Mouse (Mus musculus): Measurements from ENCODE around the gene Ddx24.

DNA sequence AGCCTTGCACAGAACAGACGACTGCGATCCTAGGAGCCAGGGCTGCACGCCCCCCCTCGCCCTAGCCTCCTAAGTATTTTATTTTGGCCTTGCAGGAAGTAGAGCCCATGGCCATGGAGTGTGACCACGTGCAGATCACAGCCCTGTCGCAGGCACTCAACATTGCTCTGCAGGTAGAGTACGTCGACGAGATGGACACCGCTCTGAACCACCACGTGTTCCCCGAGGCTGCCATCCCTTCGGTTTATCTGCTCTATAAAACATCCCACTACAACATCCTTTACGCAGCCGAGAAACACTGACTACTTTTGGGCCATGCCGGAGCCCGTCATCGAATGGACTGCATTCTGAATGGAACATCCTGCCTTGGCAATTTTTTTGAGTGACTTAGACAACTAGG lies 21.5 kb downstream of the Ddx24 start:
- no peak for TF ChIP-seq CTCF (conservative IDR thresholded peaks at IDR 0.05 in 1 of 2, IDR thresholded peaks at IDR 0.05 in 1 of 2; ENCODE audit: low read depth in 2 of 2, low read length in 2 of 2)
- TF ChIP-seq JUN (IDR thresholded peaks at IDR 0.05; ENCODE audit: insufficient read depth, low read depth, low read length), result no peak
- no peak for TF ChIP-seq RCOR1 (conservative IDR thresholded peaks at IDR 0.05; ENCODE audit: low read depth, low read length)
- TF ChIP-seq MXI1 (IDR thresholded peaks at IDR 0.05; ENCODE audit: low read depth, low read length), result no peak
- 0 out of 2 replicates have a peak, but pooled peaks have one; percentile 5 for TF ChIP-seq POLR2A (IDR thresholded peaks at IDR 0.05; ENCODE audit: low read depth, low read length)
- TF ChIP-seq UBTF (IDR thresholded peaks at IDR 0.05; ENCODE audit: low read depth, low read length), result no peak
- no peak for TF ChIP-seq JUND (conservative IDR thresholded peaks at IDR 0.05; ENCODE audit: low read depth, low read length)
- no peak for TF ChIP-seq BHLHE40 (IDR thresholded peaks at IDR 0.05; ENCODE audit: low read depth, low read length)
